Comparison of ENCODE assay signal across 15 mouse cellular contexts in genomic region chr2:73659041-73659440, GRCm38 (mm10).
DNase-seq lines count a peak whose midpoint lies in the region; ATAC-seq lines count a peak whose summit lies in the region.
"Had no signal": no experiment of that assay in that cellular context is flagged by ENCODE, and none has a peak within 500 bp of the region (broad histone marks: within the 10 kb centered on the region; RNA-seq: fewer than 3 reads in every experiment).

No protein-coding gene starts in this region.

- WGBS in heart, embryonic 16.5 days: 66% methylated on average over 8 of the region's 8 CpGs
- 73% methylated on average over 8 of the region's 8 CpGs for WGBS in midbrain, embryonic 11.5 days
- WGBS in midbrain, embryonic 10.5 days: 85% methylated on average over 8 of the region's 8 CpGs
- 71% methylated on average over 8 of the region's 8 CpGs for WGBS in stomach, embryonic 16.5 days

- DNase-seq in cerebellum, postnatal 10 days: peak; percentile 25 to 46
- DNase-seq in cerebellum, adult 11-12 months: no peak
- no peak for DNase-seq in heart, postnatal 10 days
- DNase-seq in midbrain, embryonic 11.5 days (ENCODE audit: low spot score, missing footprints): no peak
- DNase-seq in midbrain, embryonic 10.5 days (ENCODE audit: low spot score): no peak
- DNase-seq in gastrocnemius, adult 8-10 months (ENCODE audit: low spot score in 2 of 2): no peak
- DNase-seq: cerebellum, adult 9-10 months; left cerebral cortex, postnatal 4 days; right cerebral cortex, adult 18-20 months; thymus, postnatal 25 days had no signal

- ATAC-seq in heart, embryonic 16.5 days (replicated peaks; ENCODE audit: extremely low read depth, insufficient read depth, low FRiP score): no peak
- ATAC-seq in midbrain, embryonic 11.5 days (ENCODE audit: low FRiP score): no peak
- no peak for ATAC-seq in stomach, embryonic 16.5 days (ENCODE audit: insufficient read depth, low FRiP score)

- H3K36me3 ChIP-seq in heart, embryonic 16.5 days (ENCODE audit: control insufficient read depth, insufficient read depth): no peaks in the 10 kb centered on the region
- no peaks in the 10 kb centered on the region for H3K36me3 ChIP-seq in midbrain, embryonic 11.5 days (ENCODE audit: control insufficient read depth, insufficient read depth, low read length)
- H3K36me3 ChIP-seq in midbrain, embryonic 10.5 days: no peaks in the 10 kb centered on the region
- no peaks in the 10 kb centered on the region for H3K36me3 ChIP-seq in stomach, embryonic 16.5 days (ENCODE audit: control insufficient read depth, insufficient read depth, low read length)
- H3K36me3 ChIP-seq: embryonic facial prominence, embryonic 15.5 days; kidney, embryonic 15.5 days; liver, embryonic 15.5 days had no signal

- H3K4me1 ChIP-seq in heart, embryonic 16.5 days (ENCODE audit: control insufficient read depth, insufficient read depth, low read length): peaks cover 26% of the 10 kb centered on the region
- H3K4me1 ChIP-seq in midbrain, embryonic 11.5 days (ENCODE audit: control insufficient read depth, insufficient read depth, low read length): peaks cover 24% of the 10 kb centered on the region
- peaks cover 44% of the 10 kb centered on the region for H3K4me1 ChIP-seq in midbrain, embryonic 10.5 days
- peaks cover 10% of the 10 kb centered on the region; the same call in 1 of the 2 replicates for H3K4me1 ChIP-seq in stomach, embryonic 16.5 days (ENCODE audit: control insufficient read depth, insufficient read depth, low read length)
- H3K4me1 ChIP-seq: liver, embryonic 15.5 days had no signal

- peak overlapping the region; percentile 16; the same call in 1 of the 2 replicates for H3K9ac ChIP-seq in heart, embryonic 16.5 days (ENCODE audit: low read length)
- no peak overlapping the region for H3K9ac ChIP-seq in midbrain, embryonic 11.5 days (ENCODE audit: low read length)
- peak overlapping the region; percentile 29; the same call in 1 of the 2 replicates for H3K9ac ChIP-seq in stomach, embryonic 16.5 days (ENCODE audit: low read length)
- H3K9ac ChIP-seq: embryonic facial prominence, embryonic 15.5 days; kidney, embryonic 15.5 days; liver, embryonic 15.5 days had no signal

- intact Hi-C loops in heart, postnatal 10 days (cut with DNase I): no loop called here

- no peak overlapping the region for H3K27ac ChIP-seq in heart, embryonic 16.5 days (ENCODE audit: low read length)
- peak overlapping the region; percentile 16; the same call in 1 of the 2 replicates for H3K27ac ChIP-seq in midbrain, embryonic 11.5 days (ENCODE audit: low read depth, low read length)
- no peak overlapping the region for H3K27ac ChIP-seq in midbrain, embryonic 10.5 days (replicated peaks)
- H3K27ac ChIP-seq in stomach, embryonic 16.5 days (ENCODE audit: low read length): no peak overlapping the region
- H3K27ac ChIP-seq: embryonic facial prominence, embryonic 15.5 days; liver, embryonic 15.5 days had no signal

- no peaks in the 10 kb centered on the region for H3K9me3 ChIP-seq in heart, embryonic 16.5 days (replicated peaks; ENCODE audit: control insufficient read depth, low read length)
- H3K9me3 ChIP-seq in midbrain, embryonic 11.5 days (ENCODE audit: control insufficient read depth, low read length): no peaks in the 10 kb centered on the region
- H3K9me3 ChIP-seq in midbrain, embryonic 10.5 days (replicated peaks): no peaks in the 10 kb centered on the region
- no peaks in the 10 kb centered on the region for H3K9me3 ChIP-seq in stomach, embryonic 16.5 days (replicated peaks; ENCODE audit: control insufficient read depth, low read length)
- H3K9me3 ChIP-seq: embryonic facial prominence, embryonic 15.5 days; kidney, embryonic 15.5 days; liver, embryonic 15.5 days had no signal

- peak overlapping the region; percentile 11 for H3K4me3 ChIP-seq in heart, embryonic 16.5 days (ENCODE audit: low read length)
- H3K4me3 ChIP-seq in midbrain, embryonic 11.5 days (ENCODE audit: low read depth, low read length): no peak overlapping the region
- no peak overlapping the region for H3K4me3 ChIP-seq in midbrain, embryonic 10.5 days
- H3K4me3 ChIP-seq in stomach, embryonic 16.5 days (replicated peaks; ENCODE audit: low read length): no peak overlapping the region
- H3K4me3 ChIP-seq: liver, embryonic 15.5 days had no signal

- peak overlapping the region; percentile 78 for H3K4me2 ChIP-seq in heart, embryonic 16.5 days (ENCODE audit: low read depth, low read length)
- no peak overlapping the region for H3K4me2 ChIP-seq in midbrain, embryonic 11.5 days
- H3K4me2 ChIP-seq in stomach, embryonic 16.5 days (ENCODE audit: low read depth, low read length): peak overlapping the region; percentile 52

- H3K27me3 ChIP-seq in heart, embryonic 16.5 days (ENCODE audit: control insufficient read depth, insufficient read depth, low read length): no peaks in the 10 kb centered on the region
- no peaks in the 10 kb centered on the region for H3K27me3 ChIP-seq in midbrain, embryonic 11.5 days (ENCODE audit: control insufficient read depth, insufficient read depth, low read length)
- H3K27me3 ChIP-seq in midbrain, embryonic 10.5 days (ENCODE audit: low read depth, poor library complexity, severe bottlenecking): no peaks in the 10 kb centered on the region
- no peaks in the 10 kb centered on the region for H3K27me3 ChIP-seq in stomach, embryonic 16.5 days (ENCODE audit: control insufficient read depth, insufficient read depth, low read length)
- H3K27me3 ChIP-seq: embryonic facial prominence, embryonic 15.5 days; kidney, embryonic 15.5 days; liver, embryonic 15.5 days had no signal

Comparison
In these comparisons a context has a peak if more than half of its experiments do, and no peak if none do; other contexts are left out.
1. DNase-seq: peak in cerebellum, postnatal 10 days (2 of 2); none in cerebellum, adult 11-12 months (single experiment), heart, postnatal 10 days (0 of 2), midbrain, embryonic 11.5 days (single experiment), midbrain, embryonic 10.5 days (single experiment) and gastrocnemius, adult 8-10 months (0 of 2).